Mouse (Mus musculus) mouse embryonic stem cell (cell line): Measurements from ENCODE around the gene Gm15517.

Experiments
- in situ Hi-C, 2 experiments: fragments of 300-500 bp; cut with MboI; formaldehyde crosslinking; loops; 1 replicate in 1 of 2; 3 replicates in 1 of 2; pipeline ENCODE4 v1.14.3; 2019 to 2020; ENCODE audit warnings: low sequenced_read_pairs in 2 of 2, low pct_unique_long_range_greater_than_20kb in 1 of 2, mixed read lengths in 1 of 2; ENCODE audit not compliant: unreplicated experiment in 1 of 2

Gm15517 gene

DNA sequence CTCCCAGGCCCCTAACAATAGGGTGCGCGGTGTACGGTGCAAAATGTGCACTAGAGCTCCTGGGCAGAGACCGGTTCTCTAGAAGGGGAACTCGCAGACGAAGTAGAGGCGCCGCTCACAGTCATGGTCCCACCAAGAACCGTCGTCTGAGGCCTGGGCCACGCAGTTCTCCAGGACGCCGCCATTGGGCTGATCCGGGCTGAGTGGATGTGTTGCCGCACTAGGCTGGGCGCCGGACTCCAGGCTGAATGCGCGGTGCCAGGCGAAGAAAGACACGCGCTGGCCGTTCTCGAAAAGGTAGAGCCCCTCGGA is 43.2 kb downstream of the Gm15517 start:
- in situ Hi-C loops: no loop called here

DNA sequence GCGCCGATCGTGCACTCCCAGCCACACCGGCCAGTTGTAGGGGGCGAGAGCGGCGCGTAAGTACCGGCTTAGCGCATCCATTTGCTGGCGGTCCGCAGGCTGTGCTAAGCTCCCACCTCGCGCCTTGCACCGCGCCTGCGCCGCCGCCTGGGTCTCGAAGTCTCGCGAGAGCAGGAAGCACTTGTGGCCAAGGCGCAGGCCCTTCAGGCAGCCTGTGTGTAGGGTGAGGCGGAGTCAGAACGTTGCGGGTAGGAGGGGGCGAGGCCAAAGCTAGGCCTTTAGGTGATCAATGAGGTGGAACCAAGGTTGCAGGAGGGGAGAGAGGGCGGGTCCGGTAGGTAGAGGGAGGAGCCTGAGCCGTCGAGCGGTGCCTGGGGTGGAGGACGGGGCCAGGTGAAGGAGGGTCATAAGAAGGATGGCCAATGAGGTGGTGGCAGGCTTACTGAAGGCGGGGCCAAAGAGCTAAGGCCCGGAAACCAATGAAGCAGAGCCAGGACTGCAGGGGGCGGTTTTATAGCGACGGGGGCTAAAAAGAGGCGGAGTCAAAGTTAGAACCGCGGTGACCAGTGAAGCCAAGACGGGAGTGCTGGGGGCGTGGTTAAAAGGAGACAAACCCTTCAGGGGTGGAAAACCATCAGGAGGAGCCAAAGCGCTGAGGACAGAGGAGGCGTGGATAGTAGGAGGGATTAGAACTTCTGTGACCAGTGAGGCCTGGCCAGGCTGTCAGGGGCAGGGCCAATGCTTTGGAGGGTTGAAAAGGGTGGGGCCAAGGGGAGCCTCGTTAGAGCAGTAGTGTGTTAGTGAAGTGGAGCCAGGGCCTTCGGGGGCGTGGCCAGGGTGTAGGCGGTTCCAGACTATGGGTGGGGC is 43.8 kb downstream of the Gm15517 start:
- in situ Hi-C loops: no loop called here

DNA sequence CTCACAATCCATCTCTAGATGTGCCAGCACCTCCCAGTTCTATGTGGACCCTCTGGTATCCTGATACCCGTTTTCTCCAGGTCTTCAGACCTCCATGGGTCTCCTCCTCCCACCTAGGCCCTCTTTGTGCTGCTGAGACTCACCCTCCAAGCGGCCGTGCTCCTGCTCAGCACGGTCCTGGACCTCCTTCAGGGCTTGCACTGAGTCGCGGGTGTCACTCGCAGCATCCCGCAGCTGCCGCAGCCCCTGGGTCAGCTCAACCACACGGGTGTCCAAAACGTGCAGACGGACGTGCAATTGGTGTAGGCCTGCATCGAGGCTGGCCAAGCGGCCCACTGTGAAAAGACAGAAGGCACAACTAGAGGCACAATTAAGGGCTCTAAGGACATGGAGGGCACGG is 44.4 kb downstream of the Gm15517 start:
- in situ Hi-C loops: no loop called here

DNA sequence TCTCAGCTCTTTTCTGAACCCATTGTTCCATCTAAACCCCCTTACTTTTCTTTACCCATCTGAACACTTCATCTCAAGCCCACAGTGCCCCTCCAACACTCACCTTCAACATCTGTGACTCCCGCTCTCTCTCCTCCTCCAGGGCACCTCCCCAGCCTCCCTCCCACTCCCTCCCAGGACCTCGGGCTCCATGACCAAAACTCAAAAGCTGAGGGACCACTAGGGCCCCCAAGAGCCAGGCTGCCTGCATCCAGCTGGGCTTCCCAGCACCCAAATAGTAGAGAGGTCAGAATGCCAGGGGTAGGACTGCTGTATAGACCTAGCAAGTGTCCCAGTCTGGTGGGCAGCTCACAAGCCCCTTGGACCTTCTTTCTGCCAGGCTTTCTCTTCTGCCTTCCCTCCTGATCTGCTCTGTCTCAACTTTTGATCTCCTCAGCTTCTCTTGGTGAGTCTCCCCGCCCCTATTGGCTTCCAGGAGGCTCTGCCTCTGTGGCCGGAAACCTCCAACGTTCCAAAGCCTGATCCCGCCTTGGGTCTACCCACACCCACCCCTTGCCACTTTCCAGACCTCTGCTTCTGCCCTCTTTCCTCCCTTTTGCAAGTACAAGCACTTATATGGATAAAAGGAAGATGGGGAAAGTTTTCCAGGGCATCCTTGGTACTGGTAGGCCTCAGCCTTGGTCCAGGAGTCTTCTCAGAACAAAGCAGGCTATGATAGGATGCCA is 45.4 kb downstream of the Gm15517 start, which contains the start of gene Clec11a:
TSS of gene Clec11a (minus strand) at position 387 of the 725 bp plus-strand sequence.
- in situ Hi-C loops: no loop called here

DNA sequence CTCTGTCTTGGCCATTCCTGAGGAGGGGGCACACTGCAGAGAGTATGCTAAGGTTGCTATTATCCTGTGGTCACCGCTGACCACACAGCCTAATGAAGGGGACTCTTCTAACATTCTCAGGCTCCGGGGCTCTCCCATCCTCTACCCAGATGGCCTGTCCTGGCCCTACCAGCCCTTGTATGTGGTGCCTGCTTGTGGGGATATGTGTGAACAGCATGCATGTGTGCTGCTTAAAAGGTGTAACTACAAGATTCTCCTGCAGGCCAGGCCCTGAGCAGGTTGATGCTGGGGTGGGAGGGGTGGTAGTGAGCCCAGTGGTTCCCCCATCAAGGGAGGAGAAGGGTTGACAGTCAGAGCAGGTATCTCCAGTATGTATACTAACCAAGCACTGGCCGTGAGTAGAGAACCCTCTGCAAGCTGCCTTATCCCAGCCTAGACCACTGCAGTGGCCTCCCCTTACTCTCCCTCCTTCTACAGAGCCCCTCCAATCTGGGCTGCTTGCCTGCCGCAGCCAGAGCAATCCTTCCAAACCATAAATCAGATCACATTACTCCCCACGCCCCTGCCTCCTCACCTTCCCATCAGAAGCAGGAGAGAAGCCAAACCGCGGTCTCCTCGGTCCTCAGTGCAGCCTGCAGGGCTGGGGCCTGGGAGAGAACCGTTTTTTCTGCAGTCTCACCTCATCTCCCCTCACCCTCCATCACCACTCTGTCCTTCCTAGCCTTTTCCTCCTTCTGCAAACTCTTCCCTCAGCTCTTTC is 46.2 kb downstream of the Gm15517 start:
- in situ Hi-C loops: no loop called here

DNA sequence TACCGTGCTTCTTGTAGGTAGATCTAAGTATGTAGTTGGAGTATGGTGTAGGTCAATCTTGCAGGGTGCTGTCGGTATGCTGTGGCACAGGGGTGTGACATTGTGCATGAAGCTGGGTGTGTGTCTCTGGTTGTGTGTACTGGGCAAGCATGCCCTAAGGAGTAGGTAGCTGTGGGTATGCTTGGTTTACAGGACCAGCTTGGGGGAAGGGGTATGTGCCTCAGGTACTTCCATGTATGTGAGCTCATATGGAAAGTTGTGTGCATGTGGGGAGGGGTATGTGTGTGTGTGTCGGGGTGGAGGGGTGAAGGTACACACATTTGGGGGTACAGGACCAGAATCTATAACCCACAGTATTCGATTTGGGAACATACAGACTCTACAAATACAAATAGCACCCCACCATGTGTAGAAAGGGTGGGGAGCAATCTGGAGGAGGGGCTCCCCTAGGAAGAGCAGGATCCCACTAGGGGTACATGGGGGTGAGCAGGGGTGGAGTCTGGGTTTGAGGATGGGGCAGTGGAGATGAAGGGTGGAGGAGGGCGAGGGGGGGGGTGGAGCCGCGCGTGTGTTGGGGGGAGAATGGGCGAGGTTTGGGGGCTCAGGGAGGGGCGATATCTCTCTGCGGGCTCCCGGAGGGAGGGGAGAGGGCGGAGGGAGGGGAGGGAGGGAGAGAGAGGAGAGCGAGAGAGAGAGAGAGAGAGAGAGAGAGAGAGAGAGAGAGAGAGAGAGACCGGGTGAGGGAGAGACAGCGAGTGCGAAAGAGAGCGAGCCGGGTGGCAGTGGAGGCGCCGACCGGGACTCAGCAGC is 48.4 kb downstream of the Gm15517 start, which contains the start of gene Shank1:
TSS of gene Shank1 (plus strand) at position 779 of the 810 bp plus-strand sequence.
- in situ Hi-C loops: no loop called here

DNA sequence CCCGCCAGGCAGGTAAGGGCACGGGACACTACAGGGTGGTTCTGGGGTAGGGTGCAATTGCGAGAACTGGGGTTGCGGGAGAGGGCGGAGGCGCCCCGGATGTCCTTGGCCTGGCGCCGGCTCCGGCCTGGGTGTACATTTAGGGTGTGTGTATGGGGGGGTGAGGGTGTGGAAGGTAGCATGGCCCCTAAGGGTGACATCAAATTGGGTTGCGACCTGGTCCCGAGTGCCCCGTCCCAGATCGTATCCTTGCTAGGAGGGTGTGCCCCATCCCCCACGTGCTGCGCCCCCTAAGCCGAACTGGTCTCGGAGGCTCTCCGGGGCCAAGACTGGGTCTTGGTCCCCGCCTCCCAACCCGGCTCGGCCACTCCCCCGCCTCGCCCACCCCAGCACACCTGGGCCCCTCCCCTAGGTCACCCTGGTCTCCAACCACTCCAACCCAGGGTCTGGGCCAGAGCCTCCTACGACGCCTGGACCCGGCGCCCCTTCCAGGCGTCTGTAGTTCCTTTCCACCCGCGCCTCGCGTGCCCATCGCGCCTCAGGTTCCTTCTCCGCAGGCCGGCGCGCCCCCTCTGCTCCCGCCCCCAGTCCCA is 49.1 kb downstream of the Gm15517 start:
- in situ Hi-C loops: no loop called here

DNA sequence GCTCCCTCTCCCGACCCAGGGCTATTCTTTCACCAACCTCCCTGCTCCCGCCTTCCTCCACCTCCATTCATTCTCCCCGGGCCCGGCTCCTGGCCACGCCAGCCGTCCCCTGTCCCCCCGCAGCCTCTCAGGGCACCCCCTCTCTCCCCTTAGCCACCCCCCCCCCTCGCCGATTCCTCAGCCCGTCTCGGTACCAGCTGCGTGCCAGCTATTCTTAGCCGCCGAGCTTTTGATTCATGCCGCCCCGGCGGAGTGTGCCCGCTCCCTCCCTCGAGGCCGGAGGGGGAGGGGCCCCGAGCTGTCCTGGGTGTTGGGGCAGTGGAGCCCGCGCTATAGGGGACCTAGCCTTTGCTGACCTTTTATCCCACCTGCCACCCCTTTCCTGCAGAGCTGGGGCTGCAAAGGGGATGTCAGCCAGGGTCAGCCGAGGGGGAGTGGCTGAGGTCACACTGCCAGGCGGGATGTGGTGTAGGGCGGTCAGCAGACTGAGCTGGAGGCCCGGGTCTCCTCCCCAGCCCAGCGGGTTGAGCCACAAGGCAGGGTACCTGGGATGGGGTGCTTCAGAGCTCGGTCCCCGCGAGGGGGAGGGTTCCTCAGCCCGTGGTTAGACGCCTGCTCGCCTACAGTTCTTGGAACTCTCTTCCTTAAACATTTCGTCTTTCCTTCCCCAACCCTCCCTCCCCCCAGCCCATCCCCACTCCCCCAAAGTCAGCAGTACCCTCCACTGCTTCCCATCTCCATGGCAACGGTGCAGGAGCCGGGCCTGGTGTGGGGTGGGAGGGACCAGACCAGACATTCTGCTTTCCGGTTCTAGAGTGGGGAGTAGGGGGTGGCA is 49.8 kb downstream of the Gm15517 start:
- in situ Hi-C loops: no loop called here
